Mouse (Mus musculus) gastrocnemius, postnatal 36 days (tissue): ENCODE data around the gene Xylt1. TPM values are rescaled to one million over a fixed set of nuclear protein-coding genes. Genes with fewer than 3 reads are reported as not detected.
A peak's percentile ranks its signal among the peaks of the same experiment; 100 is the strongest.

Experiments
- DNase-seq, 2 experiments: peaks; one replicate each; pipeline ENCODE4 v3.0.0; 2022
- intact Hi-C: fragments of 180-260 bp; cut with DNase I; formaldehyde crosslinking; loops from one replicate; pipeline ENCODE4 v1.15.1; 2025
- total RNA-seq, 2 experiments: library from RNA; stranded (reverse); gene quantifications; 2 replicates each; pipeline ENCODE4 v1.2.3; 2021

The Xylt1 gene
- total RNA-seq, 2 experiments from 2014 or later = 5.0 to 5.5 TPM

DNA sequence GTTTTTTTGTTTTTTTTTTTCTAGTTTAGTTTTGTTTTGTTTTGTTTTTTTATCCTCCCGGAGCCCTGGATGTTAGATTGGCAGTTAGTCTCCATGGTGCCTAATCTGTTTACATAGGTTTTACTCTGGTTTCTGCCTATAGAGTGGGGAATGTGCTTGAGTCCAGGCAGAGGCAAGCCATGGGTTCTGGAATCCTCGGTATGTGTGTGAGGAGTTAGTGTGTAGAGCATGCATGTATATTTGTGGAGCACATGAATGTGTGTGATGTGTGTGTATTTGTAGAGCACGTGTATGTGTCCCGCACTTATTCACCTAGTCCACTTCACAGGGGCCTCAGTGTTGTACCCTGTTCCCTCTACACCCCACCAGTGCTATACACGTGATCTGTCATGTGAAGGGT lies 48.7 kb downstream of the Xylt1 start:
- intact Hi-C loops = no loop called here
- no peak for DNase-seq

DNA sequence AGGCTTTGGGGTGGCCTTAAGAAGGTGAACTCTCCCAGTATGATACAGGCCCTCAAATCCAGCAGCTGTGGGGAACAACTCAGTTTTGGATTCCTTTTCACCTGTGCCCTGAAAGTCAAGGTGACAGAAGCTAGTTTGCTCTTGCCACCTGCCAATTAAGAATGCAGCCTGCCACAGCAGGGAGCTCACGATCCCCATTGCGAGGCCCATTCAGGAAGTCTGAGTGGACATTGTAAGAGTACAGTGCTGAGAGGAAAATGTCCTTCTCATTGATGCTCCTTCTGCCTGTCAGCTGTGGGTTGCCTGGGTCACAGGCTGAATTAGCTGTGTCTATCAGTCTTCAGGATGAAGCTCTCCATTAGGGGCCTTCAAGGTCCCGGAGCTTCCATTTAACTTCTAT lies 49.1 kb downstream of the Xylt1 start:
- no peak for DNase-seq
- intact Hi-C loops = no loop called here

DNA sequence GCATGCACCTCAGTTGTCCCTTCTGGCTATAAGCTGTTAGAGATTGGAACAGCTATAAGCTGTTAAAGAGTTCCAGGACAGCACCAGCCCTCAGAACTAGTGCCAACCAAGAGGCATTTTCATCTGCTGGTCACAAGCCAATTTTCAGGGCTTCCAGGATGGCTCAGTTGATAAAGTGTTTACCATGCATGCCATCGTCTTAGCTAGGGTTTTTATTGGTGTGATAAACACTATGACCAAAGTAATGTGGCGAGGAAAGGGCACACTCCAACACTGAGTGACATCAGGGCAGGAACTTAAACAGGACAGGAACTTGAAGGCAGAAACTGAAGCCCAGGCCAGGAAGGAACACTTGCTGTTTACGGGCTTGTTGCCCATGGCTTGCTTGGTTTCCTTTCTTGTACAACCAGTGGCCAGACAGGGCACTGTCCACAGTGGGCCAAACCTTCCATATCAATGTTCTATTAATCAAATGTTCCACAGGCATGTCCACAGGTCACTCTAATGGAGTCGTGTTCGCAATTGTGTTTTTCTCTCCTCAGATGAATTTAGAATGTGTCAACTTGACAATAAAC lies 49.7 kb downstream of the Xylt1 start:
- intact Hi-C loops = no loop called here
- DNase-seq = no peak

DNA sequence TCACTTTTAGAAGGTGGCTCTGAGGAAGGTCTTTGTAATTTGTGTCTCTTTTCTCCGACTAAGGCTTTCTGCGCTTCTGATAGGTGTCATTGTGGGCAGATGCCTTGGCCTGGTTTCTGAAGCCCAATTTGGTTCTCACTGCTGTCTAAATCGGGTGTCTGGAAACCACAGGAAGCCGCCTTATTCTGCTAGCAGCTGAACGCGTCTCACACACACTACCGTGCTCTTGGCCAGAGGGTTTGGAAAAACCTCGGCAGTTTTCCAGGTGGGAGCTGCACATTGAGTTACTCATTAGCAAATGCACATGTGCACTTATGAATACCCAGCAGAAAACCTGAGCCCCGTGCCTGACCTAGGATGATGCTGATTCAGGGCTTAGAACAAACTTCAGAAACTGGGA lies 52.9 kb downstream of the Xylt1 start:
- peak in 1 of 2 experiments; percentile 26 for DNase-seq
- intact Hi-C loops = no loop called here

DNA sequence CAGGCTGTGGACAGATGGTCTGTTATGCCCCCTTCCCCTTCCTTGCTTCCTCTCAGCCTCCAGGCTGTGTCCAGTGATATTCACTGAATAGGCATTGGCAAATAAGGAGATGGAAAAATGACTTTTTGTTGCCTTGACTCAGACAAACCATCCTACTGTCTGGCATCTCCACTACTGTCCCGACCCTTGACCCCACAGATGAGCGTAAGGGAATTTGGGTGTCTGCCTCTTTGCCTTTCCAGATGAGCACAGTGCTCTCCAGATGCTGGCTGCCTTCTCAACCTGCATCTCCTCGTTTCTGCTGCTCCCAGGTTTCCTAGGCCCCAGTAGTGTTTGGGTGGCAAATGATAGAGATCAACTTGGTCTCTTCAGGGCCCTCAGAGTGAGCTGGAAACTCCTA lies 54.3 kb downstream of the Xylt1 start:
- DNase-seq = no peak
- intact Hi-C loops = no loop called here

DNA sequence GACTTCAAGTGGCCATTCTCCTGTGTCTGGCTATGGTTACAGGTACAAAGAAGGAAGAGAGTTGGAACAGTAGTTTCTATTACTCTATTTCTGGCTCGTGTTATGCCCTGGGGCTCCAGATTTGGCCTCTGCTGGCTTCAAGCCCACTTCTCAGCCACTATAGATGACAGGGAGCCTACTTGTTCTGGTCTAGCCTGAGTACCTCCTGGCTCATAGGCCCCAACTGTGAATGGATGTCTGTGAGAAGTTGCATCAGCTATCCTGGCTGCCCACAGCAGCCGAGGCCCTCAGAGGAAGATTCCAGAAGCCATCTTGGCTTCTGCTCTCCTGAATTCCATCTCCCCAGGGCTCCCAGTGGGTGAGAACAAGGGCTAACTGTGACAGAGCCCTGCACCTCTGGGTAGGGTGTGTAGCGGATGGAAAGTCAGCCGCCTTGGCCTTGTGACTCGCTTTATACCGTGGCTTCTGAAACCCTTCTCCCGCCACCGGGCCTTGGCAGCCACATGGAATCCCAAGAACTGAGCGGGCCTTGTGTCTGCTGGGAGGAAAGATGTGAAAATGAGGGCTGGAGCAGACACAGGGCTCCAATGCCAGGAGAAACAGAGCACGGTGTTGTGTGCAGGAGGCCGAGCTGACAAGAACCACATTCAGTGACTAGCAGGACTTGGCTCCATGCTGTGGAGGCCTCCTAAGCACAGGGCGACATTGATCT lies 55.1 kb downstream of the Xylt1 start:
- DNase-seq = peak in 1 of 2 experiments; percentile 31
- intact Hi-C loops = no loop called here

GRCm38 (mm10) chr7:117436892-117437291 lies 56.1 kb downstream of the Xylt1 start:
- DNase-seq = no peak
- intact Hi-C loops = no loop called here

GRCm38 (mm10) chr7:117440994-117441393 lies 60.2 kb downstream of the Xylt1 start:
- DNase-seq = peak in 1 of 2 experiments; percentile 29
- intact Hi-C loops = no loop called here

- DNase-seq = no peak
- intact Hi-C loops = no loop called here
Measured at GRCm38 (mm10) chr7:117442639-117443038, 61.9 kb downstream of the Xylt1 start.

DNA sequence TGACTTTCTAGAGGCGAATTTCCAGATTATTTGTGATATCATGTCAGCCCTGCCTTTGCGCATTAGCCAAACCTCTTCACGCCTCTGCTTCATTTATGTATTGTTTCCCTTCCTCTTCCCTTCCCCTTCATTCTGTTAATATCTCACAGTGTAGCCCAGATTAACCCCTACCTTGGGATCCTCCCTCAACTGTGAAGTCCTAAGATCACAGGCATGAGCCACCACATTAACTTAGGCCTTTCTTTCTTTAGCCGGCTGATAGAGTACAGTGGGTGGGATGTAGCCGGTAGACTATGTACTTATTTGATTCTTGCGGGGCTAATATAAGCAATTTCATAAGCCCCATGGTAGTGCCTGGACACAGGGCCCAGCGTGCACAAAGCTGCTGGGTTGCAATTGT lies 62.4 kb downstream of the Xylt1 start:
- intact Hi-C loops = no loop called here
- no peak for DNase-seq

DNA sequence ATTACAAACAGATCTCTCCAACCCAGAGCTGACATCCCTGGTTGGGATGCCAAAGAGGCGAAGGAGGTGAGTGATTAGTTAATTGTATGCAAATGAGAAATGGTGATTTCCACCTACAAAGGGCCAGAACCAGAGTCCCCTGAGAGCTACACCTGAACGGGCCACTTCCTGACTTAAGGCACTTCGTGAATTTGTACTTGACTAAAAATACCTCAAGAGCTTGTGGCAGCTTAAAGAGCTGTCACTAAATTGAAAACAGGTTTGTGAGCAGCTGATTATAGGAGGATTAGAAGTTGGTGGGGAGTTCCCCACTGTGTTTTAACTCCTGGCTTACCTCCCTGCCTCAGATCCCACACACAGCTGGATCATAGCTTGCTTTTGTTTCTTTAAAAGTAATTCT lies 64.7 kb downstream of the Xylt1 start:
- intact Hi-C loops = no loop called here

GRCm38 (mm10) chr7:117449605-117450004 lies 68.8 kb downstream of the Xylt1 start:
- DNase-seq = no peak
- intact Hi-C loops = no loop called here

More for the DNA sequence above, 64.7 kb downstream of the Xylt1 start:
- no peak for DNase-seq

- DNase-seq = no peak
- intact Hi-C loops = no loop called here
Measured at GRCm38 (mm10) chr7:117451212-117451611, 70.4 kb downstream of the Xylt1 start.

DNA sequence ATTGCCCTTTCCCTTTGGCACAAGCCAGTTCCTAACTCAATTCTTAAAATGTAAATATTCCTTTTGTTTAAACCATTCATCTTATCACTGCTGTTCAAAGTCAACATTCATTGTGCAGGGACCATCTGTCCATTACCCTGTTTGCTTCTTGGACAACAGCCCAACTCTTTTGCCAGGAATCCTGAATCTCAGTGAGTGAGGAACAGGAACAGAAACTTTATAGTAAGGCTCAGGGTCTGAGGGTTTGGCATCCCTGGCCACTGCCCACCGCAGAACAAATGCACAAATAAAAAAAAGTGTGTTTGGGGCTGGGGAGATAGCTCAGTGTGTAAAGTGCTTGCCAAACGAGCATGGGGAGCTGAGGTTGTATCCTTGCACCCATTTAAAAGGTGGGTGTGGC lies 71.5 kb downstream of the Xylt1 start:
- intact Hi-C loops = no loop called here
- DNase-seq = no peak

DNA sequence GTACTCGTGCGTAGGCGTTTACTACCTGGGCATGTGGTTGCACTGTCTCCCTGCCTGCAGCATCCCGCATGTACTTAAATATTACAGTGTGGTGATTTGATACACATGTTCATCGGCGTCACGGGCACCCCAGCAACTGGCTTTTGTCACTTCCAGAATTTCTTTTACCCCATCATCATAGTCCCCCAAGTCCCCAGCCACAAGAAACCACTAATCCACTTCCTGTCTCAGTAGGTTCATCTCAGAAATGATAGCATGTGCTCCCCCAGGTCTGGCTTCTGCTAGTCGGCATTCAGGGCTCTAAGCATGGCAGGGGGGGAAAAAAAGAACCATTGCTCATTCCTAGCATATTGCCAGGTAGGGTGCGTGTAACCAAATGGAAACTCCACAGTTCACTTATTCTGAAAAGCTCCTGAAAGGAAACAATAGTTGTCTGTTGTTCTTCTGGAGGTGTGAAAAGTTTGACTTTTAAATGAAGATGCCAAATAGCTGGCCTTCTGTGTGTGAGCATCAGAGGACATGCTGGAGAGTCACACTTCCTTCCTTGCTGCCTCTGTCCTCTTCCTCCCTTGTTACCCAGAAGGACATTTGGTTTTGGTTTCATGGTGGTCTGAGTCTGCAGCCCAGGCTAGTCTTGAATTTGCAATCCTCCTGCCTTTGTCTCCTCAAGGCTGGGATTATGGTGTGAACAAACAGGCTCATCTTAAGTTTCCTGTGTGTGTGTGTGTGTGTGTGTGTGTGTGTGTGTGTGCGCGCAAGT lies 74.2 kb downstream of the Xylt1 start:
- no peak for DNase-seq

GRCm38 (mm10) chr7:117462196-117462935 lies 81.6 kb downstream of the Xylt1 start:
- intact Hi-C loops = no loop called here
- DNase-seq = no peak

More for the DNA sequence above, 74.2 kb downstream of the Xylt1 start:
- intact Hi-C loops = no loop called here

DNA sequence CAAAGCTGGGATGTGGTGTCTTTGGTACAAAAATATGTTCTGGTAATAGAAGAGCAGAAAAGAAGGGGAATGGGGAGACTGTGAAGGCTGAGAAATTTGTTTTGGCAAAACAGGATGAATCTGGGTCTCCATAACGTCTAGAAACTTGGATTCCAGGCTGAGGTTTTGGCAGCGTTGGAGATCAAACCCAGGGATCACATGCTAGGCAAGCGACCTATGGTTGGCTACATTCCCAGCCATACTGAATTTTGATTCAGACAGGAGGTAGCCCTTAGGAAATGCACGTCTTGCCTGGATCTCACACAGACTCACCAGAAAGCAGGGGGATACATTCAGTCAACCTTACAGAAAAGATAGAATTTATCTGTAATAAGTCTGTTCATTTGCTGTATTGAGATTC lies 84.2 kb downstream of the Xylt1 start:
- DNase-seq = no peak
- intact Hi-C loops = no loop called here

GRCm38 (mm10) chr7:117466006-117466780 lies 85.4 kb downstream of the Xylt1 start:
- intact Hi-C loops = no loop called here
- no peak for DNase-seq

GRCm38 (mm10) chr7:117470243-117470802 lies 89.5 kb downstream of the Xylt1 start:
- intact Hi-C loops = no loop called here
- peak in 1 of 2 experiments; percentile 34 for DNase-seq
